Mouse (Mus musculus) subcutaneous adipose tissue, adult 2 months (tissue): ENCODE data around the gene Slco1a5. TPM values are rescaled to one million over a fixed set of nuclear protein-coding genes. Genes with fewer than 3 reads are reported as not detected.

Experiments used
- polyA plus RNA-seq: library from polyadenylated mRNA; depleted of rRNA; stranded (reverse); fragments of >200 nt; gene quantifications from 2 replicates; pipeline ENCODE4 v1.2.3, GENCODE M21; 2012; ENCODE audit warnings: low replicate concordance; rRNA removed

Gene Slco1a5
- 0.06 TPM in 1 of 2 replicates, not detected in the other for polyA plus RNA-seq

DNA sequence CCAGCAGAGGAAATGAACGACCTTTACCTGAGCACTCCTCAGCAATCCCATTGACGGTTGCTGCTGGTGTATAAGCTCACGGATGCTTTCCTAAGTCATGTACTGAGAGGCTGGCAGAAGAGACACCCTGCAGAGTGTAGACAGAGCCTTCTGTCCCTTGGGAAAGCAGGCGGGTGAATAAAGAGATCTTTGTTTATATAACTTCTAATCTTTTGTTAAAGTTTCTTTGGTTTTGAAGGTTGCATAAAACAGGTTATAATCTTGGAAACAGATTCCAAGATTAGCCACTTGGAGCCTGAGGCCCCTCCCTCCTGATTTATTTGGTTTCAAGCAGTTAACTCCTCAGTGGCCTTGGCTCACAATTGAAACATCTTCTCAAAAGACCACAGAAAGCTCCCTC, at the start of gene Slco1a5:
TSS of gene Slco1a5 (minus strand) at position 101 of the 400 bp plus-strand sequence.

GRCm38 (mm10) chr6:142345440-142346038, 22.8 kb upstream of the Slco1a5 start, which contains the start of gene Pyroxd1:
TSS of gene Pyroxd1 (plus strand) at chr6:142345654.

DNA sequence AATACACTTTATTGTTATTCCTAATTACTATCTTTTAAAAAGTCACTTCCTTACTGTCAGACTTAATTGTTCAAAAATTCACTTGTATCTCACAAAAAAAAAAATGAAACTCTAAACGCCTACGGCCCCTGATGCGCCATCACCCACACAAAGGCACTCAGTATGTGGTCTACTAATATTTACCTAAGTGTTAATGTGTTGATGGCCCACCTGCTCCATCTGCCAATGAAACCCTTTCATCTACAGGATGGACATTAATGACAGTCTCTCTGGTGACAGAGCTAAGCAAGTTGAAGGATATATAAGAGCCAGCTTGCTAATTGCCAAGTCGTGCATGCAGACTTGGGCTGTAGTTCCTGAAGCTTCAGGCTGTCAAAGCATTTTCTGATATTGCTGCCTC, 24.7 kb downstream of the Slco1a5 start, which contains the start of gene Iapp:
TSS of gene Iapp (plus strand) at position 326 of the 400 bp plus-strand sequence.

DNA sequence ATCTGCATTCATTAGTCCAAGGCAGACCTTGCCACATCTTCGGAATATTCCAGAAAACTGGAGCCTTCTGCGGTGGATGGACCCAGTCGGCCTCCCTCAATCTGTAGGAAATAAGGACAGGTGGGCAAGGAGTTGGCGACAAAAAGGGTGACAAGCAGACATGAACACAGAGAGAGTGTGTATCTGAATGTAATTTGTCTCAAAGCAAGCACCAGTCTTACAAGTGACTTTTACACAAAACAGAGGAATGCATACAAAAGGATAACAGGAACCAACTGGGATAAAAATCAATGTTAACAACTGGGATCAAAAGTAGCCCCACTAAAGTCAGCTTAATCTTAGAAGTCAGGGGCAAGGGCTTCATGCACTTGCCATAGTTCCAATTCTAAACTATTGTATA, 114.4 kb downstream of the Slco1a5 start, which contains the start of gene Slco1a6:
TSS of gene Slco1a6 (minus strand) at position 101 of the 400 bp plus-strand sequence.

Other genes starting within 250 kb of the Slco1a5 start
- not detected in 2 replicates for gene Slco1a6, start 114.5 kb downstream of the Slco1a5 start, polyA plus RNA-seq
- not detected in 2 replicates for gene Iapp, start 24.6 kb downstream of the Slco1a5 start, polyA plus RNA-seq
- gene Pyroxd1, start 22.7 kb upstream of the Slco1a5 start, polyA plus RNA-seq: 4.8 and 5.3 TPM in 2 replicates
- 7.2 and 7.6 TPM in 2 replicates for gene Recql, start 64.1 kb upstream of the Slco1a5 start, polyA plus RNA-seq
- gene Golt1b, start 64.2 kb upstream of the Slco1a5 start, polyA plus RNA-seq: 10.6 and 16.0 TPM in 2 replicates
- gene Spx, start 90.5 kb upstream of the Slco1a5 start, polyA plus RNA-seq: 0.57 and 1.1 TPM in 2 replicates
- 7.4 and 31.5 TPM in 2 replicates for gene Gys2, start 150.1 kb upstream of the Slco1a5 start, polyA plus RNA-seq
- 189 and 330 TPM in 2 replicates for gene Ldhb, start 185.0 kb upstream of the Slco1a5 start, polyA plus RNA-seq
- gene Kcnj8, start 248.6 kb upstream of the Slco1a5 start, polyA plus RNA-seq: 28.7 and 49.8 TPM in 2 replicates